Mouse (Mus musculus): Measurements from ENCODE around the gene Gm13277. TPM values are rescaled to one million over a fixed set of nuclear protein-coding genes. Genes with fewer than 3 reads are reported as not detected.
"Not testable (repeated sequence)": the region's sequence is repeated elsewhere in the genome, so short reads cannot be mapped to it uniquely, and the experiment has no call there.

The Gm13277 gene
- total RNA-seq (2014; rRNA removed) (not detected in 2 replicates), polyA plus RNA-seq (2012; rRNA removed) (not detected in 2 replicates)

- not testable (repeated sequence) for H3K27ac ChIP-seq (replicated peaks; ENCODE audit: insufficient read depth, low read depth, low read length); H3K4me1 ChIP-seq (ENCODE audit: control insufficient read depth, insufficient read depth, low read length); H3K9ac ChIP-seq (ENCODE audit: low read depth, low read length); H3K27me3 ChIP-seq (ENCODE audit: control insufficient read depth, insufficient read depth, low read length); H3K79me2 ChIP-seq (ENCODE audit: control insufficient read depth, insufficient read depth, low read length); H3K4me3 ChIP-seq (ENCODE audit: insufficient read depth, low read depth, low read length); H3K36me3 ChIP-seq (ENCODE audit: control insufficient read depth, insufficient read depth, low read length); DNase-seq (ENCODE audit: extremely low read depth, low read depth, low spot score)
- WGBS = 0% methylated on average over 4 of the region's 28 CpGs
- peak; percentile 53 for TF ChIP-seq CTCF (IDR thresholded peaks at IDR 0.05; ENCODE audit: low read depth, low read length)
Measured at GRCm38 (mm10) chr4:88788402-88788801, at the start of gene Gm13277. TSS of gene Gm13277 (plus strand) at chr4:88788632.

- H3K4me1 ChIP-seq (ENCODE audit: control insufficient read depth, insufficient read depth, low read length) = no peaks in the 10 kb centered on the region
- no peaks in the 10 kb centered on the region for H3K79me2 ChIP-seq (ENCODE audit: control insufficient read depth, insufficient read depth, low read length)
- H3K9ac ChIP-seq (ENCODE audit: low read depth, low read length) = no peak overlapping the region
- no peak for DNase-seq (ENCODE audit: extremely low read depth, low read depth, low spot score)
- no peaks in the 10 kb centered on the region for H3K36me3 ChIP-seq (ENCODE audit: control insufficient read depth, insufficient read depth, low read length)
- no peak overlapping the region for H3K27ac ChIP-seq (replicated peaks; ENCODE audit: insufficient read depth, low read depth, low read length)
- 79% methylated on average over 6 of the region's 6 CpGs for WGBS
- TF ChIP-seq CTCF (IDR thresholded peaks at IDR 0.05; ENCODE audit: low read depth, low read length) (no peak), POLR2A (IDR thresholded peaks at IDR 0.05; ENCODE audit: extremely low read depth, insufficient read depth, low read length) (no peak)
- no peak overlapping the region for H3K4me3 ChIP-seq (ENCODE audit: insufficient read depth, low read depth, low read length)
- H3K27me3 ChIP-seq (ENCODE audit: control insufficient read depth, insufficient read depth, low read length) = no peaks in the 10 kb centered on the region
Measured at GRCm38 (mm10) chr4:88739036-88739435, 49.4 kb upstream of the Gm13277 start.

GRCm38 (mm10) chr4:88741426-88741825, 47.0 kb upstream of the Gm13277 start:
- TF ChIP-seq POLR2A (IDR thresholded peaks at IDR 0.05; ENCODE audit: extremely low read depth, insufficient read depth, low read length) = no peak
- no peak for TF ChIP-seq CTCF (IDR thresholded peaks at IDR 0.05; ENCODE audit: low read depth, low read length)
- H3K27me3 ChIP-seq (ENCODE audit: control insufficient read depth, insufficient read depth, low read length) = no peaks in the 10 kb centered on the region
- no peak overlapping the region for H3K4me3 ChIP-seq (ENCODE audit: insufficient read depth, low read depth, low read length)
- no peaks in the 10 kb centered on the region for H3K36me3 ChIP-seq (ENCODE audit: control insufficient read depth, insufficient read depth, low read length)
- no peaks in the 10 kb centered on the region for H3K4me1 ChIP-seq (ENCODE audit: control insufficient read depth, insufficient read depth, low read length)
- no peak overlapping the region for H3K9ac ChIP-seq (ENCODE audit: low read depth, low read length)
- 85% methylated on average over 4 of the region's 4 CpGs for WGBS
- H3K27ac ChIP-seq (replicated peaks; ENCODE audit: insufficient read depth, low read depth, low read length) = no peak overlapping the region
- DNase-seq (ENCODE audit: extremely low read depth, low read depth, low spot score) = no peak
- no peaks in the 10 kb centered on the region for H3K79me2 ChIP-seq (ENCODE audit: control insufficient read depth, insufficient read depth, low read length)

GRCm38 (mm10) chr4:88742771-88743371, 45.6 kb upstream of the Gm13277 start:
- H3K4me3 ChIP-seq (ENCODE audit: insufficient read depth, low read depth, low read length) = no peak overlapping the region
- no peaks in the 10 kb centered on the region for H3K36me3 ChIP-seq (ENCODE audit: control insufficient read depth, insufficient read depth, low read length)
- WGBS = 85% methylated on average over 7 of the region's 7 CpGs
- no peaks in the 10 kb centered on the region for H3K27me3 ChIP-seq (ENCODE audit: control insufficient read depth, insufficient read depth, low read length)
- TF ChIP-seq CTCF (IDR thresholded peaks at IDR 0.05; ENCODE audit: low read depth, low read length) = no peak
- TF ChIP-seq POLR2A (IDR thresholded peaks at IDR 0.05; ENCODE audit: extremely low read depth, insufficient read depth, low read length) = no peak
- DNase-seq (ENCODE audit: extremely low read depth, low read depth, low spot score) = no peak
- no peaks in the 10 kb centered on the region for H3K4me1 ChIP-seq (ENCODE audit: control insufficient read depth, insufficient read depth, low read length)
- no peaks in the 10 kb centered on the region for H3K79me2 ChIP-seq (ENCODE audit: control insufficient read depth, insufficient read depth, low read length)
- no peak overlapping the region for H3K9ac ChIP-seq (ENCODE audit: low read depth, low read length)
- H3K27ac ChIP-seq (replicated peaks; ENCODE audit: insufficient read depth, low read depth, low read length) = no peak overlapping the region

- Histone ChIP-seq H3K27me3 (ENCODE audit: control insufficient read depth, insufficient read depth, low read length) (no peaks in the 10 kb centered on the region), H3K9ac (ENCODE audit: low read depth, low read length) (no peak overlapping the region), H3K4me3 (ENCODE audit: insufficient read depth, low read depth, low read length) (no peak overlapping the region), H3K27ac (replicated peaks; ENCODE audit: insufficient read depth, low read depth, low read length) (no peak overlapping the region), H3K4me1 (ENCODE audit: control insufficient read depth, insufficient read depth, low read length) (no peaks in the 10 kb centered on the region), H3K36me3 (ENCODE audit: control insufficient read depth, insufficient read depth, low read length) (no peaks in the 10 kb centered on the region), H3K79me2 (ENCODE audit: control insufficient read depth, insufficient read depth, low read length) (no peaks in the 10 kb centered on the region)
- WGBS = 59% methylated on average over 3 of the region's 3 CpGs
- no peak for DNase-seq (ENCODE audit: extremely low read depth, low read depth, low spot score)
- TF ChIP-seq CTCF (IDR thresholded peaks at IDR 0.05; ENCODE audit: low read depth, low read length) = peak; percentile 39
- no peak for TF ChIP-seq POLR2A (IDR thresholded peaks at IDR 0.05; ENCODE audit: extremely low read depth, insufficient read depth, low read length)
Measured at GRCm38 (mm10) chr4:88744207-88744606, 44.2 kb upstream of the Gm13277 start.

GRCm38 (mm10) chr4:88749926-88750325, 38.5 kb upstream of the Gm13277 start:
- Histone ChIP-seq H3K27me3 (ENCODE audit: control insufficient read depth, insufficient read depth, low read length) (no peaks in the 10 kb centered on the region), H3K4me3 (ENCODE audit: insufficient read depth, low read depth, low read length) (no peak overlapping the region), H3K36me3 (ENCODE audit: control insufficient read depth, insufficient read depth, low read length) (no peaks in the 10 kb centered on the region), H3K79me2 (ENCODE audit: control insufficient read depth, insufficient read depth, low read length) (no peaks in the 10 kb centered on the region), H3K27ac (replicated peaks; ENCODE audit: insufficient read depth, low read depth, low read length) (no peak overlapping the region), H3K4me1 (ENCODE audit: control insufficient read depth, insufficient read depth, low read length) (no peaks in the 10 kb centered on the region), H3K9ac (ENCODE audit: low read depth, low read length) (no peak overlapping the region)
- DNase-seq (ENCODE audit: extremely low read depth, low read depth, low spot score) = no peak
- WGBS = 82% methylated on average over 6 of the region's 6 CpGs
- no peak for TF ChIP-seq POLR2A (IDR thresholded peaks at IDR 0.05; ENCODE audit: extremely low read depth, insufficient read depth, low read length)
- no peak for TF ChIP-seq CTCF (IDR thresholded peaks at IDR 0.05; ENCODE audit: low read depth, low read length)

- H3K9ac ChIP-seq (ENCODE audit: low read depth, low read length); H3K36me3 ChIP-seq (ENCODE audit: control insufficient read depth, insufficient read depth, low read length); H3K27ac ChIP-seq (replicated peaks; ENCODE audit: insufficient read depth, low read depth, low read length); H3K27me3 ChIP-seq (ENCODE audit: control insufficient read depth, insufficient read depth, low read length); DNase-seq (ENCODE audit: extremely low read depth, low read depth, low spot score); H3K4me3 ChIP-seq (ENCODE audit: insufficient read depth, low read depth, low read length); H3K4me1 ChIP-seq (ENCODE audit: control insufficient read depth, insufficient read depth, low read length); H3K79me2 ChIP-seq (ENCODE audit: control insufficient read depth, insufficient read depth, low read length): not testable (repeated sequence)
- WGBS = 81% methylated on average over 15 of the region's 15 CpGs
Measured at GRCm38 (mm10) chr4:88754818-88755340, 33.6 kb upstream of the Gm13277 start, which contains the start of gene Gm13271. TSS of gene Gm13271 (plus strand) at chr4:88754868.

DNA sequence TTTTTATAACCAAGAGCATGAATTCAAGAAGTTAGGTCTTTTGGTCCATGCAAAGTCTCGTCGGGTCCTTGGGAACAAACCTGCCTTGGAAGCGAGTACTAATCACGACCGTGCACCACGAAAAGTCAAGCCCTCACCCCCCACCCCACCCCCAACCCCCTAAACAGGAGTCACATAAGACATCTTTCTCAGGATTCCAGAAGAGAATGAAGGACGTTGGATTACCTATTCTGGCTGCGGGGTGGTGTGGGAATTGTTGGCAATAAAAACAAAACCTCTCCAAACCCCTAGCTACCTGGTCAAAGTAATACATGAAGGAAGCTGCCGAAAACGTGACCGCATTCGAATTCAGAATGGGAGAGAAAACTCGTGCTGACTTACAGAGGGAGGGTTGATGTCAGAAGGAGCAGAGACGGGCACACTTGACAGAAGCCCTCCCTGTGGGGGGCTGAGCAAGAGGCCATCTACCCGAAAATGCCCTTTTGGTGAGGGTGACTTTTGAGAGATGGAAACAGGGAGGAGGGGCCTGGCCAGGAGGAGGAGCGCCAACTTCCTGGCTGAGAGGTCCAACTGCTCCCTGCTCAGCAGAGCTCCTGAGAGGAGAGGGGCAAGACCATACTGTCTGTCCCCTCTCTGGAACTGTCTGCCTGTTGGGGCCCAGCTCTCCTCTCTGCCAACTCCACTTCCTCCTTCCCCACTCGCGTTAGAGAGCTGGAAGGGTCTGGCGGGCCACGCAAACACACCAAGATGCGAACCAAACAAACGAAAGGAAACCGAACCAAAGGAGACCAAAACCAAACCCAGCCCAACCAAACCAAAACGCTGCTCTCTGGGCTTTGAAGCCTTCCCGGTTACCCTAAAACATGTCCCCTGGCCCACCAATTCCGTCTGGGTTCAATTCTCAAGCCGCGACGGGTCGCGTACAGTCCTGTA, 31.6 kb upstream of the Gm13277 start:
- Histone ChIP-seq H3K27ac (replicated peaks; ENCODE audit: insufficient read depth, low read depth, low read length) (peak overlapping the region; percentile 78), H3K4me3 (ENCODE audit: insufficient read depth, low read depth, low read length) (peak overlapping the region; percentile 46), H3K9ac (ENCODE audit: low read depth, low read length) (peak overlapping the region; percentile 79)
- not testable (repeated sequence) for H3K4me1 ChIP-seq (ENCODE audit: control insufficient read depth, insufficient read depth, low read length); H3K36me3 ChIP-seq (ENCODE audit: control insufficient read depth, insufficient read depth, low read length); H3K27me3 ChIP-seq (ENCODE audit: control insufficient read depth, insufficient read depth, low read length); H3K79me2 ChIP-seq (ENCODE audit: control insufficient read depth, insufficient read depth, low read length); DNase-seq (ENCODE audit: extremely low read depth, low read depth, low spot score)
- WGBS = 10% methylated on average over 29 of the region's 31 CpGs
